Mouse (Mus musculus) frontal cortex, postnatal 36 days (tissue): ENCODE data around the gene Dnmt1.
A peak's percentile ranks its signal among the peaks of the same experiment; 100 is the strongest.

Source experiments
- DNase-seq, 2 experiments: peaks; one replicate each; pipeline ENCODE4 v3.0.0; 2022; ENCODE audit warnings: low spot score in 2 of 2

Gene Dnmt1

DNA sequence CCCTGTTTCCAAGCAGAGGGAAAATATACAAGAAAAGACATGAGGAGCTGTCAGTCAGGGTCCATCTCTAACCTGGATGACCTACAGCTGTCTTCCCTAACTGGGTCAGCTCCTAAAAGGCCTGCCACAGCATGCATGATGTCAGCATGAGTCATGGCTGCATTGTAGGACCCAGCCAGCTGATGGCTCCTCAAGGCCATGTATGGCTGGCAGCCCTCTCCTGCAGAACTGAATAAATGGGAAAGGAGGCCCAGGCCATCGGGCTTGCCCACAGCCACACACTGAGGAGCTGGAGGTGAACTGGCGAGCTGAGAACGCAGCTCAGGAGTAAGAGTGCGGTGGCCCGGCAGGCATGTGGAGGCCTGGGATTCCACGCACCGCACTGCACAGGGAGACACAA is 16.3 kb downstream of the Dnmt1 start:
- DNase-seq: no peak

DNA sequence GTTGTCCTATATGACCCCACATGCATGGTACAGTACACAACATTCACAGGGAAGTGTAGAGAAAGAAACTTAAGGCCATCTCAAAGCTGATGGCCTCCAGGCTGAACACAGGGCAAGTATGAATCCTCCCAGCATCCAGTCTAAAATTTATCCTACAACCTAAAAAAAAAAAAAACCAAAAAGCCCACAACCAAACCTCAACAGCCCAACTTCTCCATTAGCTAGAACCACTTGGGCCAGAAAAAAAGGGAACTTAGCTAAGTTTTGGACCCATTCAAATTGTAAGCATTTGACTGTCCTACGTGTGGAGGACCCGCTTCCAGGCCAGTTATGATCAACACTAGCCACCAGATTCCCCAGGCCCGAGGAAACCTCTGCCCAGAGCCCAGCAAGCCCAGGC is 36.4 kb downstream of the Dnmt1 start:
- no peak for DNase-seq

DNA sequence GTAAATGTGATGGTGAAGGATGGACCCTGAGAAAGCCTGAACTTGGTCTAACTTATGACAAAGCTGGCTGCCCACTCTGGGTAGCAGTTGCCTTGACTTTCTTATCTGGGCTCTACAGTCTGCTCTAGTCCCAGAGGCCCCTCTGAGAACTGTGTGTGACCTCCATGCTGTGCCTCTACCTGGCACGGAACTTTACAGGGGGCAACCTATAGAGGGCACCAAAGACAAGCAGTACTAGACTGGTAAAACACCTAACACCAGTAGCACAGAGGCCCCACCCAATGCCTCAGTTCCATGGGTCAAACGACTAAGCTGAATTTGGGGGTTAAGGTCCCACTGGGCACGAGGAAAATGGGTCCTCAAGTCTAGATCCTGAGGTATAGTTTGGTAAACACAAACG is 43.5 kb downstream of the Dnmt1 start:
- no peak for DNase-seq

DNA sequence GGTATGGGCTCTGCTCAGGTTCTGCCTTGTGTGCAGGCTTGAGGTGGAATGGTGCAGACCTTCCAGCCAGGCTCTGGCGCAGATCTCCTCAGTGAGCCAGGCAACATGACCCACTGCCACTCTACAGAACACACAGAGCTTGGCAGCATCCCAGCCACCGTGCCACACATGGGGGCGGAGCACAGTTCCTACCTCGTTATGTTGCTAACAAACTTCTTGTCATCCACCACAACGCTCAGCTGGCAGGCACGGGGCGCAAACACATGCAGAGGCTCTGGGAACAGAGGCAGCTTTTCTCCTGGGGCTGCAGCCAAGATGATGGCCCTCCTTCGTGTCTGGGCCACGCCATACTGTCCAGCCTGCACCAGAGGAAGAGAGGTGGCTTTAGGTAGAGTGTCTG is 49.7 kb downstream of the Dnmt1 start:
- peak; percentile 39 to 41 for DNase-seq

DNA sequence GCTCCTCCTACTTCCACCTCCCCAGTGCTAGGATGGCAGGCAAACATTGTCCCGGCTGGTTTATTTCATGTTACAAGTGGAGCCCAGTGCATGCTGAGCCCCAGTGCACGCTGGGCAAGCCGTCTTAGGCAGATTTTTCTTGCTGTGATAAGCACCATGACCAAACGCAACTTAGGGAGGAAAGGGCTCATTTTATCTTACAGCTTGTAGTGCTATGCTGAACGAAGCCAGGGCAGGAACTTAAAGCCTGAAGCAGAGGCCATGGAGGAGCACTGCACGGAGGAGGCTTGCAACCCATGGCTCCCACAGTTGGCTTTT is 57.6 kb downstream of the Dnmt1 start:
- DNase-seq: no peak

DNA sequence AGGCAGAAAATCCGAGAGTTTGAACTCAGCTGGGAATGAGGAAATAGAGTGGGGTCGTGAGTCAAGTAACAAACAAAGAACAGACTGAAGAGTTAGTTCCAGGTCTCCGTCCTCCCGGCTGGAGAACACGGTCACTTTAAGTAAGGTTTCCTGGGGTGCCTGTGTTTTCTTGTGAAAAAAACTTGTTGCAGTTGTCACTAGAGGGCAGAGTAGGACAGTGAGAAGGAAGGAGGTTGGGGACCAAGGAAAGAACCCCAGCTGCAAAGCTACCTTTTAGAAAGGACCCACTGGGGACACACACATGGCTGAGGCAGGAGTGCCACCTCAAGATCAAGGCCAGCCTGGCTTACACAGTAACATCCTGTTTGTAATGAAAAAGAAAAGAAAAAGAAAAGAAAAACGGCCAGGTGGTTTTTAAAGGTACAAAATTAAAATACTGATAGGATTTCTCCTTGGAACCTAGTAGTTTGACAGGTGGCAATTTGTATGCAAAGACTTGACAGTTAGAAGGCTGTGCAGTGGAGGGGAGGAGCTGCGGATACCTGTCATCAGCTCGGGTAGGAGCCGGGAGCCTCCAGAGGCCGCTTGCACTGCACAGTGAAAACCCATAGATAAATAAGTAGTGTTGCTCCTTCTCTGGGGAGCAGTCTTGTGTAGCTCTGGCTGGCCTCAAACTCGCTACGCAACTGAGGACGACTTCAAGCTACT is 58.1 kb downstream of the Dnmt1 start:
- no peak for DNase-seq

DNA sequence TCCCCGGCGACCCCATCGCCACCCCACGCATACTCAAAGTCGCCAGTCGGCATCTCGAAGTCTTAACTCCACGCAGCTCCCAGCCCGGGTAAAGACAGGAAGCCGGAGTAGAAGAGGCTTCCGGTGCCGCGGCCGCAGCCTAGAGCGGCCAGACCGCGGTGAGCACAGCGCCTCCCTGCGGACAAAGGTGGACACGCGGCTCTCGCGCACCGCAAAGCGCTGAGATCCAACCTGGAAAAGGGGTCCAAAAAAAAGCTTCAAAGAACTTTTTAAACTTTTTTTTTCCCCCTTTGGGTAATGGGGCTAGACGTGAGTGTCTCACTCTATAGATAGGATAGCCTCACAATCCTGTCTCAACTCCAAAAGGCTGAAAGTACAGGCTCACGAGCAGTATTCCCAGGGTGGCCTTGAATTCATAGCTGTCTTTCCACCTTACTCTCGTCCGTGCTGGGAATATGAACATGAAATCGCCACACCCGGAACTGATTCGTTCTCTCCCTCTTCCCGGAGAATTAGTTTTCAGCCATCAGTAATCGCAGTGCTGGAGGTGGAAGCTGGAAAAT is 61.1 kb downstream of the Dnmt1 start, which contains the start of gene Eif3g:
TSS of gene Eif3g (minus strand) at position 113 of the 563 bp plus-strand sequence.
- peak; percentile 84 for DNase-seq

DNA sequence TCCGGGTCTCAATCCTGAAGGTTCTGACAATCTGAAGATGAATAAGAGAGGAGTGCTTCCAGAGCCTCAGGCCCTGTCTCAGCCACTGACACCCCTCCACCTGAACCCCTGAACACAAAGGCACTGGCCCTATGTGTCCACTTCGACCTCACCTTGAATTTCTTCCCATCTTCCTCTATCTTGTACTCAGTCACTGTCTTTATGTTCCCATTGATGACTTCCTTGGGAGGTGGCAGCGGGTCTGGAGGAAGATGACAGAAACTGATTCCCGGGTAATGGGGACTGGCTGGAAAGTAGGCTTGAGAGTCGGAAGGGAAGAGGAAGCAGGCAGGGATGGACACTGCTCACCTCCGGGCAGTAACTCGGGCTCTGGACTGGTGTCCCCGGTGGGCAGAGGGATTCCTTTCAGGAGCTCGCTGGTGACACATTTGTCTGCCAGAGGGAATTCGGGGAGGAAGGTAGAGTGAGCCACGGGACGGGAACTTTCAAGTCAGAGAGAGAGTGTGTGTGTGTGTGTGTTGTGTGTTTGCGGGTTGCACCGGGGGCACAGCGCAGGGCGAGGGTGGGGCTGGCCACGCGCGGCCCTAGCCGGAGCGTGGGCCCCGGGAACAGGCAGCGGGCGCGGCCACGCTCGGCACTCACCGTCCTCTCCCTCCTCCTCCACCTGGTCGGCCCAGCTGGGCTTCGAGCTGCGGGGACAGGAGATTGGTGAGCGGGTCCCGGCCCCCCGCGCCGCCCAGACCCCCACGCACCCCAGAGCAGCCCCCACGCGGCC is 61.8 kb downstream of the Dnmt1 start:
- DNase-seq: no peak

DNA sequence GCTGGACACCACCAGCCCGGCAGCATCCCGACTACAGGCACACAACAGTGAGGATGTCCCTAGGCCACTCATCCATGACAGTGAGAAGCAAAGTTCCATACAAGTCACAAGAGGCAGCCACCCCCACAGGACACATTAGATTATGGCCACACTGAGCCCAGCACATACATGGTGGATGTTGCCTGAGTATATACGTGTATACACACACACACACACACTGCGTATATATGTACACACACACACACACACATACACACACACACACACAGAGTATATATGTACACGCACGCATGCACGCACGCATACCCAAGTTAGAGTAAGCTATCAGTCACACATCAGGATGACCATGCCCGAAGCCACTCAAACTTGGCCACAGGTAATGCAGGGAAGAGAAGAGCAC is 64.3 kb downstream of the Dnmt1 start:
- no peak for DNase-seq

DNA sequence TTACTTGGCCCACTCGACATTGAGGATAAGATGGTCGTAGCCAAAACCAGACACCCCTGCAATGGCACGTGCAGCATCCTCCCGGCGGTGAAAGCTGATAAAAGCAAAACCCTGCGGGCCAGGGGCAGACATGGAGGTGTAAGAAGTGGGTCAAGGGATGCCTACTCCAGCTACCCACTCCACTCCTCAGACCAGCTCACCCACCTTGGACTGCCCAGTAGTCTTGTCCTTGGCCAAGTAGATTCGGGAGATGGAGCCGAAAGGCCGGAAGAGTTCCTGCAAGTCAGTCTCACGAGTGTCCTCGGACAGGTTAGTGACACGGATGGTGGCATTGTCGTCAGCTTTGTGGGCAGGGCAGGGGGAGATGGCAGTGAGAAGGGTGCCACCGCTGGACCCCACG is 65.1 kb downstream of the Dnmt1 start:
- no peak for DNase-seq

DNA sequence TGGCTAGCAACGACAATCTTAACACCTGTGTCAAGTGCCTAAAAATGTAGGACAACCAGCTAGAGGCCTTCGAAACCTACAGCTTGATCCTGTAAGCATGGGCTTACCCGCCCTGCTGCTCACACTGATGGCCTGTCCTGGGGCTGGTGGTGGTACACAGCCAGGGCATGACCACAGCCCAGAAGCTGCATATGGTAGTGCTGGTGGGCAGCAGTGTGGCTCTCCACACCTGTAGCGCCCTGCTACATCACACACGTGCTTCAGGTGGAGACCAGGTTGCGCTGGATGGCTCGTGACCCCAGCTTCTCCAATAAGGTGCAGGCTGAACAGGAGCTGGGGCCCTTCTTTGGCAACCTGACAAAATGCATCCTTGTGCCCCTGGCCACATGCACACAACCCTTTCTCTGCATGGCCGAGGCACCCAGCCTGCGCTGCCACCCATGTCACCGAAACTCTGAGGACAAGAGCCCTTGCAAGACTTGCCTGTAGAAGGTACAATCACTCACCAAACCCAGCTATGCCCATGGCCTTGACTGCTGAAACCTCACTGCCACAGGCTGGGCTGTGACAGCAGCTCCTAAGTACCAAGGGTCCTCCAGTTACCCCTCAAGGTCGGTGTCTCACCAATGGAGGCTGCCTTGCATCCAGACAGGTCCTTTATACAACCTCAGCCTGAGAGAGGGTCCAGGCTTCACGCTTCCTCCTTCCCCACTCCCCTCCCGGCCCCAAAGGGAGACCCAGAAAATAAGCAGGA is 65.9 kb downstream of the Dnmt1 start:
- no peak for DNase-seq

DNA sequence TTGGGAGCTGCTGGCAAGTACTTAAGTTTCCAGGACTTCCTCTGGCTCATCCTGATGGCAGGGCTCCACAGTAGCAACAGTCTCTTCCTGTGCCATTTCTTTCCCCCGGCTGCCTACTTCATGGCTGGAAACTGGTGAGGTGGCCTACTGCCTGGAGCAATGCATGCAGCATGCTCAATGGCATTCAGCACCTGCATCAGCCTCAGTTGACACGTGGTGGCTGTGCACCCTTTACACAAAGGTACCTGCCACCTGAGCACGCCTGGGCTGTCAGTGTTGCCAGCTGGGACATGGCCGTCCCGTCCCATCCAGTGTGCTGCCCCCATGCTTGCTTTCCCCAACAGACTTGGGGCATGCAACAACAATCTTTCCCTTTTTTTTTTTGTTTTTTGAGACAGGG is 66.6 kb downstream of the Dnmt1 start:
- DNase-seq: no peak

DNA sequence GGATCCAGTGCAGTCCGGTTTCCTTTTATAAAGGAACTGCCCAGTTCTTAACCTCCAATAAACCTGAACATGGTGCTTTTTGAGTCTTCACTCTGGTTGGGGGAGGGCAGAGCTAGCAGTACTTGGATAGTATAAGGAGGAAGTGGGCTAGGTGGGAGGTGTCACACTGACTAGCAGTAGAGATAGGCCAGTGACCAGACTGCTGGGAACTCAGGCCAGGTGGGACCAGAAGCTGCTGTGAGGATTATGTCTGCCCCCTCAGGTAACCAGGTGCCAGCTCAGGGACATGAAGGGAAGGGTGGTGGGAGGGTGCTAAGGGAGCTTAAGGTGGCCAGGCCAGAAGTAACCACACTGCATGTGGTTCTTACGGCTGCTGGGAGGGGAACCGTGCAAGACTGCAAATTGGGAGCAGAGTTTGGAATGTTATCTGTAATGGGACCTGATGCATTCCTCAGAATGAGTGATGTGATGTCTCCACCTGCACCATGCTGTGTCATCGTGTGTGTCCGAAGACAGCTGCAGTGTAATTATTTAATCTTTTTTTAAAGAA is 67.5 kb downstream of the Dnmt1 start:
- DNase-seq: no peak

DNA sequence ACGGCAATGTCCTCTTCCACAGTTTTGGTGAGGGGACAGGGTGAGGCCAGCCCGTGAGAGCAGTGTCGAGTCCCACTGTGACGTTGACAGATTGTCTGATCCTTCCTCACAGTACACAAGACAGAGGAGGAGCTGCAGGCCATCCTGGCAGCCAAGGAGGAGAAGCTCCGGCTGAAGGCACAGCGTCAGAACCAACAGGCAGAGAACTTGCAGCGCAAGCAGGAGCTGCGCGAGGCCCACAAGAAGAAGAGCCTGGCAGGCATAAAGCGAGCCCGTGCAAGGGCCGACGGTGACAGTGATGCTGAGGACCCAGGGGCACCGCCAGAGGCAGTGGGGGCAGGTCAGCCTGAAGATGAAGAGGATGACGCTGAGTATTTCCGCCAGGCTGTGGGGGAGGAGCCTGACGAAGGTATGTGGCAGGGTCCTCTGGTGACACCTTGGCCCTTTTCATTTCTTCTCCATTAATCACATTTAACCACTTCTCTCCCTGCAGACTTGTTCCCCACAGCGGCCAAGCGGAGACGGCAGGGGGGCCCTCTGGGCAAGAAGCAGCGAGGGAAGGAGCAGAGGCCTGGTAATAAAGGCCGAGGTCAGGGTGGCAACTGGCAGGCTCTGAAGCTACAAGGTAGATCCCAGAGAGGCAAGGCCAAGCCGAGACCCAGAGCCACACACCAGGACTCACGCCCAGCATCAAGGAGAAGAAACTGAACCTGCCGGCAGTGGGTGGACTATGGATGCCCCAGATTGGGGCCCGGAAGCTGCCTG is 68.2 kb downstream of the Dnmt1 start:
- DNase-seq: no peak

DNA sequence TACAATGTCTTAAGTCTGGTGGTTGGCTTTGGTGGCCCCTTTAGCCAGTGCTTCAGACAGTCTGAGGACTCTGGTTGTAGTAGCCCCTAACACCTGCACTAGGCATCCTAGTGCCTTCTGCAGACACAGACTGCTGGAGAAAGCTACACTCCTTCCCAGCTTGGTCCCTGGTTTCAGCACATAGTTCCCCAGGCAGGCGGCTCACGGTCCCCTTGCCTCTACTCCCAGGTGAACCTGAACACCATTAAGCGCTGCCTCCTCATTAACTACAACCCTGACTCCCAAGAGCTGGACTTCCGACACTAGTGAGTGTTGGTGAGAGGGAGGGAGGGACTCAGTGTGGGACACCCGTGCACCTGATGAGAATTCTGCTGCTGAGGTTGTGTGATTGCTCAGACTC is 69.3 kb downstream of the Dnmt1 start:
- no peak for DNase-seq

DNA sequence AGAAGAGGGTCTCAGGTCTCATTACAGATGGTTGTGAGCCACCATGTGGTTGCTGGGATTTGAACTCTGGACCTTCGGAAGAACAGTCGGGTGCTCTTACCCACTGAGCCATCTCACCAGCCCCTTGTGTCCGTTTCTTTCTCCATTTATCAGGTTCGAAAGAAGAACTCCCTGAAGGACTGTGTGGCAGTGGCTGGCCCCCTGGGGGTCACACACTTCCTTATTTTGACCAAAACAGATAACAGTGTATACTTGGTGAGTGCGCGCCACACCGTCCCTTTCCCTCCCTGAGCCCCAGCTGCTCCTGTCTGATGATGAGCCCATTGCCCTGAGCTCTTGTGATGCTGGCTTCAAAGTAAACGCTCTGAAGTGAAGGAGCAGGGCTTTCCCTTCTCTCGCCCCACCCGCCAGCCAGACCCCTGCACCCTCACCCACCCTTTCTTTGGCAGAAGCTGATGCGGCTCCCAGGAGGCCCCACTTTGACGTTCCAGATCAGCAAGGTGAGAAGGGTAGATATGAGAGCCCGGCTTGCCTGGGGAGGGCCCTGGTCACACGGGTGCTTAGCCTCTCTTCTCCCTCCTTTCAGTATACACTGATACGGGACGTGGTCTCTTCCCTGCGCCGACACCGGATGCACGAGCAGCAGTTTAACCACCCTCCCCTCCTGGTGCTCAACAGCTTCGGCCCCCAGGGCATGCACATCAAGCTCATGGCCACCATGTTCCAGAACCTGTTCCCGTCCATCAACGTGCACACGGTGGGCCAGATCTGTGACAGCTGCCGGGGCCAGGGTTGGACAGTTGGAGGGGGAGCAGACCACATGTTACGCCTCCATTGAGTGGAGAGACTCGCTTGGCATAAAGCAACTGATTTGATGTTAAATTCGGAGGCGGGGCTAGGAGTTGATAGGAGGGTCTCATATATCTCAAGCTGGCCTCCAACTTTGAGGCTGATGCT is 70.2 kb downstream of the Dnmt1 start:
- no peak for DNase-seq

DNA sequence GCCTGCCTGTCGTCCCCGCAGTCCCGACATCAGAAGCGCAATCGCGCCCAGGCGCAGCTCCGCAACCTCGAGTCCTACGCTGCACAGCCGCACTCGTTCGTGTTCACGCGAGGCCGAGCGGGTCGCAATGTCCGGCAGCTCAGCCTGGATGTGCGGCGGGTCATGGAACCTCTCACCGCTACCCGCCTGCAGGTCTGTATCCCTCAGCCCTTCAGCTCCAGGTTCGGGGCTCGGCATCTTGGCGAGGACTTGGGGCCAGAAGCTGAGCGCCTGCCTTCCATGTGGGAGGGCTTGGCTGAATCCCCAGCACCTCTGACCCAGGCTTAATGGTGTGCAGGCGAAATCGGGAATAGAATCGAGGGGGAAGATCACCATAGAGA is 71.3 kb downstream of the Dnmt1 start:
- no peak for DNase-seq

DNA sequence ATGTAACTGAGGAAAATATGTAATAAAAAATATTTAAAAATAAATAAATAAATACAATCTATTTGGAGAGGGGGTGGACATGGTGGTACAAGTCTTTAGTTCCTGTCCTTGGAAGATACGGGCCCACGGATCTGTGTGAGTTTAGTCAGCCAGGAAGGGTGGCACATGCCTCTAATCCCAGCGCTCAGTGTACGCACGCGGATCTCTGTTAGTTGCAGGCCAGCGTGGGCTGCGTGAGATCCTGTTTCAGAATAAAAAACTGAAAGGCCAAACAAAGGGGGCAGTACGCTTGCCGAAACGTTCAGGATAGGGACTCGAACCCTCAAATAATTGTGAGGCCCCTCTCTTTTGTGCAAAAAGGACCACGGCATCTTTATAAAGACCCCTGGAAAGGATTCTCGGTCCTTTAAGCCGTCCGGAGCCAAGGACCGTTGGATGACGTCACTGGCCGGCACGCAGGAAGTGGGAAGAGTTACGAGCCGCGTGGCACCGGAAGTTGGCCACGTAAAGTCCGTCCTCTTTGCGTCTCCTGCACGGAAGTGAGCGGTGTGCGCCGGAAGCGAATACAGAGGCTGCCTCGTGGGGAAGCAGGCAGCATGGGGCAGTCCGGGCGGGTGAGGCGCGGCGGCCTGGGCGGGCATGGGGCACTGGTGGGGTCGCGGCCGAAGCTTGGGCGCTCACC is 71.8 kb downstream of the Dnmt1 start, which contains the start of gene Ppan:
TSS of gene Ppan (plus strand) at position 472 of the 682 bp plus-strand sequence.
- DNase-seq: peak; percentile 95 to 97

DNA sequence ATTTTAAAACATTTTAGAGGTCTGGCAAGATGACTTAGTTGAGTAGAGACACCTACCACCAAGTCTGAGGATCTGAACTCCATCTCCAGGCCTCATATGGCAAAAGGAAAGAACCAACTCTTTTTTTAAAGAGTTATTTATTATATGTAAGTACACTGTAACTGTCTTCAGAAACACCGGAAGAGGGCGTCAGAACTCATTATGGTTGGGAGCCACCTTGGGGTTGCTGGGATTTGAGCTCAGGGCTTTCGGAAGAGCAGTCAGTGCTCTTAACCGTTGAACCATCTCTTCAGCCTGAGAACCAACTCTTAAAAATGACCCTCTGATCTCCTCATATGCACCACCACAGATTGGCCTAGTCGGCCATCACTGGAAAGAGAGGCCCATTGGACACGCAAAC is 72.5 kb downstream of the Dnmt1 start:
- no peak for DNase-seq

DNA sequence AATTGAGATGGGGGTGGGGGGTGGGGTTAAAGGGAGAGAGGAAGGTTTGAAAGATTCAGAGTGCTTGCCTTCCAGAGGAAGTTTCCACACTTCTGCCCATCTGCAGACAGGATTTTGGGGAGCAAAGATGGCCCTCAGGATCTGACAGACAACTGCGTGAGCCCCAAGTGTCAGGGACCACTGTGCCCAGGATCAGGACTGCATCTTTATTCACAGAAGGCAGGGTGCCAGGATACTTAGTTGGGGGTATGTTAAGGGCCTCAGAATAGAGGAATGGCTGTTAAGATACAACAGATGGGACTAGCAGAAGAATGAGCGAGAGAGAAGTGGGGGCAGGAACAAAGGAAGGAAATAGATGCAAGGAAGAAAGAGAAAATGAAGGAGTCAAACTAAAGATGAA is 73.1 kb downstream of the Dnmt1 start:
- no peak for DNase-seq
